Mouse (Mus musculus) spleen, adult 2 months (tissue): ENCODE measurements around the gene Dennd6b. TPM values are rescaled to one million over a fixed set of nuclear protein-coding genes. Genes with fewer than 3 reads are reported as not detected.

Experiments
- DNase-seq, 2 experiments: peaks; one replicate each; pipeline versions ENCODE4 v3.0.0 to v3.0.0-alpha.2; 2012 to 2021; ENCODE audit warnings: low spot score in 2 of 2, low read depth in 1 of 2
- H3K27ac ChIP-seq: fragments of 200-500 bp; 2 replicates; pipeline ENCODE4 v1.5.1; 2012; ENCODE audit warnings: low read length, inconsistent platforms; ENCODE audit not compliant: insufficient read depth
- H3K27me3 ChIP-seq: fragments of 200-500 bp; 2 replicates; pipeline ENCODE4 v1.6.1; 2012; ENCODE audit warnings: mild to moderate bottlenecking, moderate library complexity, low read length, inconsistent platforms; ENCODE audit not compliant: control insufficient read depth, insufficient read depth
- H3K36me3 ChIP-seq: fragments of 200-500 bp; 2 replicates; pipeline ENCODE4 v1.6.1; 2012; ENCODE audit warnings: mild to moderate bottlenecking, low read length, inconsistent platforms; ENCODE audit not compliant: control insufficient read depth, insufficient read depth
- H3K4me1 ChIP-seq: fragments of 200-500 bp; 2 replicates; pipeline ENCODE4 v1.6.1; 2011; ENCODE audit warnings: inconsistent platforms; ENCODE audit not compliant: control insufficient read depth, insufficient read depth, insufficient read length
- H3K4me3 ChIP-seq: fragments of 200-500 bp; 2 replicates; pipeline ENCODE4 v1.5.1; 2011; ENCODE audit warnings: mild to moderate bottlenecking, inconsistent platforms; ENCODE audit not compliant: insufficient read depth, insufficient read length; ENCODE audit errors: extremely low read depth
- CTCF ChIP-seq: fragments of 200-500 bp; IDR thresholded peaks from 2 replicates; pipeline ENCODE4 v1.5.1; 2011; ENCODE audit warnings: mild to moderate bottlenecking, inconsistent platforms; ENCODE audit not compliant: insufficient read depth, insufficient read length, insufficient replicate concordance; ENCODE audit errors: extremely low read depth
- POLR2A ChIP-seq: fragments of 200-500 bp; IDR thresholded peaks from 2 replicates; pipeline ENCODE4 v1.6.1; 2011; ENCODE audit warnings: low read depth, low read length, inconsistent platforms
- WGBS: fragments of 180-500 bp; shearing (Covaris S2); methylation state at CpG from one replicate; pipeline ENCODE4 v1.1.7; 2018; 5-methylcytosine and 5-hydroxymethylcytosine counted together
- polyA plus RNA-seq: library from polyadenylated mRNA; depleted of rRNA; stranded (reverse); fragments of >200 nt; gene quantifications from 2 replicates; pipeline ENCODE4 v1.2.3, GENCODE M21; 2012

The Dennd6b gene
- polyA plus RNA-seq, 1 experiment = 25.2 TPM

GRCm38 (mm10) chr15:89178954-89179629 is 17.2 kb downstream of the Dennd6b start:
- peak in 1 of 2 experiments; percentile 42 for DNase-seq
- Histone ChIP-seq H3K4me3 (peak overlapping the region; percentile 25; the same call in 1 of the 2 replicates), H3K36me3 (no peaks in the 10 kb centered on the region), H3K27ac (peak overlapping the region; percentile 62), H3K4me1 (peaks cover 35% of the 10 kb centered on the region), H3K27me3 (0 out of 2 replicates have a peak, but pooled peaks cover 2% of the 10 kb centered on the region)
- 37% methylated on average over 16 of the region's 16 CpGs for WGBS
- TF ChIP-seq POLR2A (no peak), CTCF (no peak)

DNA sequence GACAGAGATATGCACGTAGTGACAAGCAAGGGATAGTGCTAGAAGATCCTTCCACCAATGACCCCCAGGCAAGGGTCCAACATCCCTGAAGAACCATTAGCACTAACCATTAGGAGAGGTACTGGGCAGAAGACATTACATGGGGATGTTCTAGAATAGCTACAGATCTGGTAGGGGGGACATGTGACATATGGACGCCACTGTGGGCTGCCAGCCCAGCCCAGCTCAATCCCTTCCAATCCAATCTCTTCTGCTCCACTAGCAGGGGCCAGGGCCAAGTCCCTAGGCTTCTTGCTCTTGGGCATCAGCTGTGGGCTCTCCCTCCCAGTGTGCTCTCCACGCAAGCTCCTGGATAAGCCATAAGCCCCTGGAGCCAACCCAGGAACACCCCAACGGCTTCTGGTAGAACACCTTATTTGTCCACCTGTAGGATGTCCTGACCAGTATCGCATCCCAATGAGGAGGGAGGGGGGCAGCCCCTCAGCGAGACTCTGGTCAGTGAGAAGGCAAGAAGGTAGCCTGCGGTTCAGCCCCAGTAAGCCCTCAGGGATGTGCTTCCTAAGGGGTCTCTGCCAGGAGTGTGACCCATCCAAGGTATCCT is 17.9 kb downstream of the Dennd6b start:
- Histone ChIP-seq H3K4me3 (no peak overlapping the region), H3K27ac (peak overlapping the region; percentile 62), H3K4me1 (peaks cover 35% of the 10 kb centered on the region), H3K27me3 (0 out of 2 replicates have a peak, but pooled peaks cover 2% of the 10 kb centered on the region), H3K36me3 (no peaks in the 10 kb centered on the region)
- TF ChIP-seq CTCF (no peak), POLR2A (no peak)
- DNase-seq = no peak
- WGBS = 86% methylated on average over 7 of the region's 7 CpGs

GRCm38 (mm10) chr15:89177576-89178259 is 18.6 kb downstream of the Dennd6b start:
- Histone ChIP-seq H3K4me3 (no peak overlapping the region), H3K36me3 (no peaks in the 10 kb centered on the region), H3K4me1 (peaks cover 35% of the 10 kb centered on the region), H3K27me3 (0 out of 2 replicates have a peak, but pooled peaks cover 2% of the 10 kb centered on the region), H3K27ac (peak overlapping the region; percentile 72)
- DNase-seq = no peak
- no peak for TF ChIP-seq CTCF
- no peak for TF ChIP-seq POLR2A
- WGBS = 55% methylated on average over 4 of the region's 4 CpGs

DNA sequence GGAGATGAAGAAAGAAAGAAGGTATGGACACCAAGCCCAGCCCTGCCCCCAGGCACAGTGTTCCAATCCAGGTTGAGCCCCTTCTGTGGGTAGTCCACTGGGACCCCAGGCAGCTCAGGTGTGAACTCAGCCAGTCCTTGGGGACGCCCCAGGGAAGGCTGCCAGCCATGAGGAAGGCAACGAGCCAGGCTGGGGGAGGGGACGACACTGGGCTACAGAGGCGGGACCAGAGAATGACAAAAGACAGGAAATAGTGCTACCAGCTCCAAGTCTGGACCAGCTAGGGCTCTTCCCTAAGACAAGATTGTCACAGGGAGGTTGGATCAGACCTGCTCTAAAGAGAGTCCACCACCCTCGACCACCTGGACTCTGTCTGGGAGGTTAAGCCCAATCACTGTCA is 19.2 kb downstream of the Dennd6b start:
- peak in 1 of 2 experiments; percentile 64 for DNase-seq
- 11% methylated on average over 5 of the region's 5 CpGs for WGBS
- no peaks in the 10 kb centered on the region for H3K36me3 ChIP-seq
- peak overlapping the region; percentile 72 for H3K27ac ChIP-seq
- TF ChIP-seq CTCF (no peak), POLR2A (no peak)
- H3K27me3 ChIP-seq = 0 out of 2 replicates have a peak, but pooled peaks cover 2% of the 10 kb centered on the region
- no peak overlapping the region for H3K4me3 ChIP-seq
- H3K4me1 ChIP-seq = peaks cover 36% of the 10 kb centered on the region

DNA sequence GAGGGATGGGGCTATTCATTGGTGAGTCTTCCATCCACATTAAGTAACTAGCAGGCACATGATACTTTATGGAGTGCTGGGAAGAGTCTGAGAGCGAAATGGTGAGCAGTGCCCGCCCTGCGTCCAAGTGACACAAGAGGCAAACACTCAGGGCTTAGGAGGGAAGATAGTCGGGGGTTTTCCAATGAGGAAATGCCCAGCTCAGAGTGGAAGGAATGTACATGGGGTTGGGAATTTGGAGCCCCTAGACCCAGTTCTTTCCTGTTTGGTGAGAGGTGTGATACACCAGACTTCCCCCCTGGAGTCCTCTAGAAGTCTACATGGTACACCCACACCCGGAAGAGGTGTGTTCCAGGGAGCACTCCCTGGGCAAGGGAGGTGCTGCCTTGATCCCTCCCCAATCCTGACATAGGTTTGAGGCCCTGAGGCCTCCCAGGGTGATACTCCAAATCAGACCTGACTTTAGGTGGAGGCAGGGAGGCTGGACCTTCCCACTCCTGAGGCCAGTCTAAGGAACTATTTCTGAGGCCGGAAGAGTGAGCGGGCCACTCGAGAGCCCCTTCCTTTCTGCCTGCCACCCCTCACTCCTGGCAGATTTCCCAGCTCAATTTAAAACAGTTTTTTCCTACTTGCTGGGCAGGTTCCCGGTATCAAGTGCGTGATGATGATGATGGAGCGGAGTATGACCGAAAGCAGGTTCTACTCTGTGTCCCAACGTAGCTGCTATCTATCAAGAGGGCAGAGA is 20.7 kb downstream of the Dennd6b start:
- TF ChIP-seq CTCF (no peak), POLR2A (no peak)
- Histone ChIP-seq H3K27ac (no peak overlapping the region), H3K4me3 (no peak overlapping the region), H3K4me1 (peaks cover 35% of the 10 kb centered on the region), H3K36me3 (no peaks in the 10 kb centered on the region), H3K27me3 (no peaks in the 10 kb centered on the region)
- WGBS = 90% methylated on average over 13 of the region's 13 CpGs
- DNase-seq = no peak

DNA sequence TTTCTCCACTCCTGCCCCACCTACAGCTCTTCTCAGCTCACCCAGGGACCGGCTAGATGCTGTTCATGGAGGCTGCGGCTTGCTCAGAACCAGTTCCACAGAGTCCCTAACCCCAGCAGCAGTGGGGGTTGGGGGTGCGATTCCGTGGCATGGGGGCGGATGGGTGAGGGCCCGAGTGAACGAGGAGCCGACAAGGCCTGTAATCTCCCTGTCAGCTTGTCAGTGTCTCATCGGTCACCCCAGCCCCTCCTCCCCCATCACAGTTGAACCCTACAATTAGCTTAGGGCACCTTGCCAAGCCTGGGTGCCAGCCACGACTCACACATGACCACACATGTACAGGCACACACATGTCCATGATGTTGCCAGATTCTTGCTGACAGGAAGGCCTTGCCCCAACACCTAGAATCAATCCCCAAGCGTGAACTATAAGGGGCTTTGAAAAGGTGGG is 21.4 kb downstream of the Dennd6b start:
- no peak for TF ChIP-seq POLR2A
- TF ChIP-seq CTCF = no peak
- DNase-seq = no peak
- Histone ChIP-seq H3K4me1 (peaks cover 29% of the 10 kb centered on the region; the same call in 1 of the 2 replicates), H3K27ac (no peak overlapping the region), H3K4me3 (no peak overlapping the region), H3K36me3 (no peaks in the 10 kb centered on the region), H3K27me3 (no peaks in the 10 kb centered on the region)
- WGBS = 83% methylated on average over 11 of the region's 11 CpGs
